Mouse (Mus musculus) central nervous system, embryonic 11.5 days (tissue): ENCODE results near the gene Prss46. TPM values are rescaled to one million over a fixed set of nuclear protein-coding genes. Genes with fewer than 3 reads are reported as not detected.

Experiments
- polyA plus RNA-seq: library from polyadenylated mRNA; depleted of rRNA; stranded (reverse); fragments of >200 nt; gene quantifications from 2 replicates; pipeline ENCODE4 v1.2.3, GENCODE M21; 2012; rRNA removed

Gene Prss46
- polyA plus RNA-seq: not detected in 2 replicates

GRCm38 (mm10) chr9:110844206-110844605, at the start of gene Prss46:
TSS of gene Prss46 (plus strand) at chr9:110844506.

GRCm38 (mm10) chr9:110797866-110798265, 46.4 kb upstream of the Prss46 start, which contains the start of gene Prss42:
TSS of gene Prss42 (plus strand) at chr9:110798166.

GRCm38 (mm10) chr9:110813789-110814188, 30.5 kb upstream of the Prss46 start, which contains the start of gene Prss44:
TSS of gene Prss44 (plus strand) at chr9:110813994.

GRCm38 (mm10) chr9:110826390-110826789, 17.9 kb upstream of the Prss46 start, which contains the start of gene Prss43:
TSS of gene Prss43 (plus strand) at chr9:110826690.

GRCm38 (mm10) chr9:110834411-110834810, 9.9 kb upstream of the Prss46 start, which contains the start of gene Prss45:
TSS of gene Prss45 (plus strand) at chr9:110834588.

GRCm38 (mm10) chr9:110857781-110858472, 13.6 kb downstream of the Prss46 start, which contains the start of gene Prss50:
TSS of gene Prss50 (plus strand) at chr9:110857967.

GRCm38 (mm10) chr9:110879191-110879920, 35.0 kb downstream of the Prss46 start, which contains the start of gene Als2cl:
TSS of gene Als2cl (plus strand) at chr9:110879870.

GRCm38 (mm10) chr9:110879998-110880561, 35.8 kb downstream of the Prss46 start, which contains the start of gene Tmie:
TSS of gene Tmie (minus strand) at chr9:110880113.

Other genes starting within 250 kb of the Prss46 start
- 28.5 and 35.2 TPM in 2 replicates for gene Nradd, start 220.1 kb upstream of the Prss46 start, polyA plus RNA-seq
- 5.1 and 7.0 TPM in 2 replicates for gene Nbeal2, start 190.3 kb upstream of the Prss46 start, polyA plus RNA-seq
- 99.0 and 210 TPM in 2 replicates for gene Ccdc12, start 188.0 kb upstream of the Prss46 start, polyA plus RNA-seq
- gene Myl3, start 102.6 kb upstream of the Prss46 start, polyA plus RNA-seq: 55.4 and 63.3 TPM in 2 replicates
- 22.0 and 55.9 TPM in 2 replicates for gene Pth1r, start 97.4 kb upstream of the Prss46 start, polyA plus RNA-seq
- gene Prss42, start 46.3 kb upstream of the Prss46 start, polyA plus RNA-seq: 0.05 TPM in 1 of 2 replicates, not detected in the other
- gene Prss44, start 30.5 kb upstream of the Prss46 start, polyA plus RNA-seq: not detected in 2 replicates
- gene Prss43, start 17.8 kb upstream of the Prss46 start, polyA plus RNA-seq: not detected in 2 replicates
- gene Prss45, start 9.9 kb upstream of the Prss46 start, polyA plus RNA-seq: not detected in 2 replicates
- gene Prss50, start 13.5 kb downstream of the Prss46 start, polyA plus RNA-seq: 0.63 and 1.2 TPM in 2 replicates
- gene Als2cl, start 35.4 kb downstream of the Prss46 start, polyA plus RNA-seq: 2.3 and 3.2 TPM in 2 replicates
- 0.24 and 0.40 TPM in 2 replicates for gene Tmie, start 35.6 kb downstream of the Prss46 start, polyA plus RNA-seq
- not detected in 2 replicates for gene Fam240a, start 72.4 kb downstream of the Prss46 start, polyA plus RNA-seq
- gene Tdgf1, start 101.7 kb downstream of the Prss46 start, polyA plus RNA-seq: 0.06 TPM in 2 replicates
- 0.04 and 0.07 TPM in 2 replicates for gene Lrrc2, start 107.0 kb downstream of the Prss46 start, polyA plus RNA-seq
- 0.75 and 0.91 TPM in 2 replicates for gene Rtp3, start 146.1 kb downstream of the Prss46 start, polyA plus RNA-seq
- 0.56 and 0.65 TPM in 2 replicates for gene Ltf, start 174.8 kb downstream of the Prss46 start, polyA plus RNA-seq
- 0.80 and 1.2 TPM in 2 replicates for gene Ccrl2, start 213.0 kb downstream of the Prss46 start, polyA plus RNA-seq